Mouse (Mus musculus) G1E (cell line): ENCODE data around the gene Slc35f6. TPM values are rescaled to one million over a fixed set of nuclear protein-coding genes. Genes with fewer than 3 reads are reported as not detected.
A peak's percentile ranks its signal among the peaks of the same experiment; 100 is the strongest.

ENCODE experiments used
- ATAC-seq: 2 replicates; pipeline ENCODE4 v1.8.0; 2016; ENCODE audit warnings: mild to moderate bottlenecking; ENCODE audit not compliant: insufficient number of reproducible peaks, poor library complexity, low FRiP score, severe bottlenecking; ENCODE audit errors: extremely low read depth
- DNase-seq: peaks from one replicate; pipeline ENCODE4 v3.0.0; 2012; ENCODE audit warnings: low spot score
- H3K27me3 ChIP-seq: 2 replicates; pipeline ENCODE4 v1.6.1; 2012; ENCODE audit warnings: mild to moderate bottlenecking, low read length, inconsistent platforms; ENCODE audit not compliant: insufficient read depth
- H3K36me3 ChIP-seq: replicated peaks from 2 replicates; pipeline ENCODE3; 2012; ENCODE audit warnings: mild to moderate bottlenecking, inconsistent platforms
- H3K4me1 ChIP-seq: 2 replicates; pipeline ENCODE4 v1.6.1; 2012; ENCODE audit warnings: low read depth, low read length, inconsistent platforms, mixed read lengths; ENCODE audit not compliant: insufficient read depth
- H3K4me3 ChIP-seq: 2 replicates; pipeline ENCODE4 v1.5.1; 2012; ENCODE audit warnings: low read depth, mild to moderate bottlenecking, inconsistent platforms, low read length, moderate library complexity, mixed read lengths
- H3K9me3 ChIP-seq: replicated peaks from 2 replicates; pipeline ENCODE4 v1.6.1; 2012; ENCODE audit warnings: inconsistent platforms
- CTCF ChIP-seq: IDR thresholded peaks from 2 replicates; pipeline ENCODE4 v1.5.1; 2012; ENCODE audit warnings: low read depth, low read length, inconsistent platforms, mixed read lengths
- GATA1 ChIP-seq: IDR thresholded peaks from 2 replicates; pipeline ENCODE4 v1.6.1; 2012; ENCODE audit warnings: borderline replicate concordance, low read length, inconsistent platforms, mixed read lengths
- GATA2 ChIP-seq: IDR thresholded peaks from 2 replicates; pipeline ENCODE4 v1.6.1; 2012; ENCODE audit warnings: low read depth, low read length, inconsistent platforms, borderline replicate concordance
- POLR2AphosphoS5 ChIP-seq: IDR thresholded peaks from 2 replicates; pipeline ENCODE4 v1.6.1; 2012; ENCODE audit warnings: low read depth, low read length, inconsistent platforms; ENCODE audit not compliant: insufficient replicate concordance
- TAL1 ChIP-seq: conservative IDR thresholded peaks from 2 replicates; pipeline ENCODE4 v1.6.1; 2012; ENCODE audit warnings: low read depth, low read length, inconsistent platforms, mixed read lengths
- polyA plus RNA-seq: library from polyadenylated mRNA; stranded (reverse); fragments of >175 nt; gene quantifications from 2 replicates; pipeline ENCODE4 v1.2.3, GENCODE M21; 2012
- total RNA-seq, 2 experiments: library from RNA; stranded (forward) in 1 of 2; stranded (reverse) in 1 of 2; fragments of 200-1000 nt in 1 of 2; fragments of >200 nt in 1 of 2; fragmentation: Nextera tagmentation in 1 of 2; gene quantifications; 2 replicates each; pipeline ENCODE4 v1.2.3; 2014 to 2017

Gene Slc35f6
- total and polyA plus RNA-seq, 3 experiments, result 10.6 to 15.3 (median 11.9) TPM

GRCm38 (mm10) chr5:30647396-30647795 lies 337 bp upstream of the Slc35f6 start:
- TF ChIP-seq CTCF, result no peak
- no peak for TF ChIP-seq GATA2
- TF ChIP-seq POLR2AphosphoS5, result no peak
- no peak for TF ChIP-seq GATA1
- TF ChIP-seq TAL1, result no peak
- Histone ChIP-seq H3K4me3 (peak overlapping the region; percentile 97), H3K4me1 (peaks cover 27% of the 10 kb centered on the region), H3K27me3 (peaks cover 6% of the 10 kb centered on the region), H3K36me3 (peaks cover 35% of the 10 kb centered on the region), H3K9me3 (no peaks in the 10 kb centered on the region)
- ATAC-seq, result no peak
- DNase-seq, result no peak

- Histone ChIP-seq H3K4me1 (peaks cover 25% of the 10 kb centered on the region), H3K36me3 (peaks cover 56% of the 10 kb centered on the region), H3K9me3 (no peaks in the 10 kb centered on the region), H3K27me3 (peaks cover under 1% of the 10 kb centered on the region), H3K4me3 (no peak overlapping the region)
- DNase-seq, result no peak
- TF ChIP-seq TAL1, result no peak
- no peak for TF ChIP-seq POLR2AphosphoS5
- no peak for TF ChIP-seq GATA2
- no peak for TF ChIP-seq GATA1
- TF ChIP-seq CTCF, result no peak
- ATAC-seq, result no peak
These were observed 1.8 kb downstream of the Slc35f6 start for GRCm38 (mm10) chr5:30649558-30649957.

DNA sequence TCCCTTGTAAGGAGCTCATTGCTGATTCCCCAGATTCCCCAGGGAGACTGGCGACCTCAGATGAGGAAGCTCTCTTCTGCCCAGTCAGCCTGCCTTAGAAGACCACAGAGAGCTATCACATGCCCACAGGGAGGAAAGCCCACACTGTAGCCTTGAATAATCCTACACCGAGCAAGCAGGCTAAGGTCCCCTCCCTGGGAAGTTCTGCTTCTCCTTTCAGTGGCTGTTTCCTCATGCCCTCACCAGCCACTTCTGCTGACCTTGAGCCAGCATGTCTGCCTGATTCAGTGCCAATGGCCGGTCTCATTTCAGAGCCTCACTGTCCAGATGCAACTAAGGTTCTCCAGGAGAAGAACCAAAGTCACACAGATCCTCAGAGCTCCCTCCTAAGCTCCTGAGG lies 3.0 kb downstream of the Slc35f6 start:
- Histone ChIP-seq H3K27me3 (no peaks in the 10 kb centered on the region), H3K36me3 (peaks cover 68% of the 10 kb centered on the region), H3K4me1 (peaks cover 25% of the 10 kb centered on the region), H3K9me3 (no peaks in the 10 kb centered on the region), H3K4me3 (no peak overlapping the region)
- TF ChIP-seq POLR2AphosphoS5 (no peak), TAL1 (no peak), GATA1 (no peak), GATA2 (no peak), CTCF (no peak)
- DNase-seq, result no peak
- ATAC-seq, result no peak

DNA sequence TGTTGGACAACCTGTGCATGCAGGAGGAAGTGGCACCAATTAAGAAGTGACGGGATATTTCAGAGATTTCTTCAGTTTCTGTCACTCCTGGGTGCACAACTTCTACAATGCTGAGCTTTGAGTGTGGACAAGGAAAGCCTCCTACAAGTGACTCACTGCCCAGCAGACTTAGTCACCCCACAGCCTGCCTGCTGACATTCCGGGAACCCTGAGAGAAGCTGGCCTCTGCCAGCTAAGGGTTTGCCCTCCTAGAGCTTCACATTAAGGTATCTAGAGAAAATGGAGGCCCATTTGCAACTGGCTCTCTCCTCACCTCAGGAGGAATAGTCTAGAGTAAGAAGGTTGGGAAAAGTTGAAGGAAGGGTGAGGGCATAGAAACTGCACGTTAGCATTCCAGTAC lies 3.8 kb downstream of the Slc35f6 start:
- TF ChIP-seq GATA2 (no peak), POLR2AphosphoS5 (no peak), GATA1 (no peak), CTCF (no peak), TAL1 (no peak)
- Histone ChIP-seq H3K27me3 (no peaks in the 10 kb centered on the region), H3K4me3 (no peak overlapping the region), H3K9me3 (no peaks in the 10 kb centered on the region), H3K4me1 (peaks cover 25% of the 10 kb centered on the region), H3K36me3 (peaks cover 76% of the 10 kb centered on the region)
- ATAC-seq (no peak), DNase-seq (no peak)

DNA sequence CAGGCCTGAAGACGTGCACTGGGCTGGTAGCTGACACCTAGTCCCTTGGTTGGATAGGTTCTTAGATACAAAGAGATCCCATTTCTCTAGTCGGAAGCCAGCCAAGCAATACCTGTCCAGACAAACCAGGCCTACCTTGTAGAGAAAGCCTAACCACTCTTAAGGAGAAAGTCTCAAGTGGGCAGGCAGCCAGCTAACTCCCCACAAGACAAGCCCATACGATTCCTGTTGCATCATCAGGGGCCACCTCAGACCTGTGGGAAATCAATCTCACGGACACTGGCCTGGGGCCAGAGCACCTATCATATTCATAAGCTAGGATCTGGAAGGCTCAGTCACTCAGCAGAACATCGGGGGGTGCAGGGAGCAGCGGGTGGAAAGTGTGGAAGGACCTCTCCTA lies 5.5 kb downstream of the Slc35f6 start:
- Histone ChIP-seq H3K27me3 (no peaks in the 10 kb centered on the region), H3K4me1 (peaks cover 19% of the 10 kb centered on the region), H3K36me3 (peaks cover 93% of the 10 kb centered on the region), H3K9me3 (no peaks in the 10 kb centered on the region), H3K4me3 (no peak overlapping the region)
- DNase-seq (no peak), ATAC-seq (no peak)
- TF ChIP-seq POLR2AphosphoS5 (no peak), TAL1 (no peak), GATA2 (no peak), CTCF (no peak), GATA1 (no peak)

DNA sequence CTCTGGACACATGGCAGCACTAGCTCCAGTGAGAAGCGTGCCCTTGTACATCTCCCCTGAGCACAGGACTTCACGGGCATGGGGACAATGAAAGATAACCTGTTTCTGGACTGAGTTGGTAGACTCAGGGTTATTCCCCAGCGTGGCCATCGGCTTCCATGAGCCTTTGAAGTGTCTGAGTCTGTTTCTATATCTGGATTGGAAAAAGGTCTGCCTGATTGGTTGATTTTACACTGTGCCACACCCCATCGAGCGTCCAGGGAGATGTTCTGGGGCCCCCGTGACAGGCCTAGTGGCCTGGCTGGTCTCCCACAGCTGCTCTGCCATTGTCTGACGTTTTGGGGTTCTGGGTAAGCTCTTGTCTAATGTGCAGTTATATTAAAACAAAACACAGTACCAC lies 7.3 kb downstream of the Slc35f6 start:
- TF ChIP-seq GATA2, result no peak
- TF ChIP-seq CTCF, result no peak
- no peak for TF ChIP-seq GATA1
- no peak for TF ChIP-seq POLR2AphosphoS5
- TF ChIP-seq TAL1, result no peak
- no peak for DNase-seq
- peaks cover 90% of the 10 kb centered on the region for H3K36me3 ChIP-seq
- H3K27me3 ChIP-seq, result no peaks in the 10 kb centered on the region
- H3K9me3 ChIP-seq, result no peaks in the 10 kb centered on the region
- H3K4me3 ChIP-seq, result no peak overlapping the region
- H3K4me1 ChIP-seq, result 0 out of 2 replicates have a peak, but pooled peaks cover 2% of the 10 kb centered on the region
- no peak for ATAC-seq

GRCm38 (mm10) chr5:30655526-30656195 lies 7.9 kb downstream of the Slc35f6 start:
- Histone ChIP-seq H3K4me1 (0 out of 2 replicates have a peak, but pooled peaks cover 2% of the 10 kb centered on the region), H3K27me3 (no peaks in the 10 kb centered on the region), H3K36me3 (peaks cover 84% of the 10 kb centered on the region), H3K4me3 (no peak overlapping the region), H3K9me3 (peaks cover 5% of the 10 kb centered on the region)
- DNase-seq (no peak), ATAC-seq (no peak)
- TF ChIP-seq TAL1 (no peak), CTCF (no peak), GATA2 (no peak), GATA1 (no peak), POLR2AphosphoS5 (no peak)
